Mouse (Mus musculus): Measurements from ENCODE around the gene Mgat5. TPM values are rescaled to one million over a fixed set of nuclear protein-coding genes. Genes with fewer than 3 reads are reported as not detected.

The Mgat5 gene
- polyA plus RNA-seq, 1 experiment from 2014 or later = 5.2 TPM

DNA sequence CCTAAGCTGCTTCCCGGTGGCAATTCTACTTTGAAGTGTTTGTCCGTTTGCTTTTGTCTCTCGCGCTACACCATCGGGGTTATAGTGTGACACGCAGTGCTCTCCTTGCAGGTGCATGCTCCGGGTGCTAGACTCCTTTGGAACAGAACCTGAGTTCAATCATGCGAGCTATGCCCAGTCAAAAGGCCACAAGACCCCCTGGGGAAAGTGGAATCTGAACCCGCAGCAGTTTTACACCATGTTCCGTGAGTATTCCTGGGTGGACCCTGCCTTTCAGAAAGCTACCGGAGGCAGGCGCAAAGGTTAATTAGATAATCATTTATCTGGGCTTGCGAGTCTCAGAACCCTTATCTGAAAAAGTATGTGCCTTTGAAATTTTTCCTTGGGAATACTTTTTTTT lies 192.6 kb downstream of the Mgat5 start:
- no peaks in the 10 kb centered on the region for H3K4me1 ChIP-seq (ENCODE audit: insufficient read depth)
- no peaks in the 10 kb centered on the region for H3K27me3 ChIP-seq (ENCODE audit: insufficient read depth, low read length)
- no peak for DNase-seq
- H3K36me3 ChIP-seq (ENCODE audit: insufficient read depth) = no peaks in the 10 kb centered on the region
- 65% methylated on average over 13 of the region's 13 CpGs for WGBS
- no peak overlapping the region for H3K27ac ChIP-seq (ENCODE audit: low read depth)
- no peak overlapping the region for H3K4me3 ChIP-seq (ENCODE audit: low read depth, low read length)
- H3K9me3 ChIP-seq (ENCODE audit: low read depth, low read length) = no peaks in the 10 kb centered on the region
- no peak for ATAC-seq (ENCODE audit: insufficient read depth)
- H3K4me2 ChIP-seq = no peak overlapping the region
- no peak overlapping the region for H3K9ac ChIP-seq
- no peak for TF ChIP-seq CTCF (IDR thresholded peaks at IDR 0.05; ENCODE audit: low read depth)

DNA sequence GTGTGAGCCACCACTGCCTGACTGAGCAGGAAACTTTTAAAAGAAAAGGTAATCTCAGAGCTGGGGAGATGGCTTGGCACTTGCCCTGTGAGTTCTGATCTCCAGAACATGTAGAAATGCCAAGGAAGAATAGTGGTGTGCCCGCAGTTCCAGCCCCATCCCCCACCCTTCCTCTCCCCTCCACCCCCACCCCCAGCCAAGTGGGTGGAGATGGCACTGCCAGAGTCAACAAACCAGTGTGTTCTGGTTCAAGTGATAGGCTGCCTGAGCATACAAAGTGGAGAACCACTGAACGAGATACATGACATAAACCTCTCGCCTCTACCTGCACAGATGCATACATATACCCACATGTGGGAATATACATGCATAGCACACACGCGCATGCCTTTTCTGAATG lies 193.4 kb downstream of the Mgat5 start:
- WGBS = 87% methylated on average over 5 of the region's 5 CpGs
- no peak for TF ChIP-seq CTCF (IDR thresholded peaks at IDR 0.05; ENCODE audit: low read depth)
- Histone ChIP-seq H3K9me3 (ENCODE audit: low read depth, low read length) (no peaks in the 10 kb centered on the region), H3K9ac (no peak overlapping the region), H3K27me3 (ENCODE audit: insufficient read depth, low read length) (no peaks in the 10 kb centered on the region), H3K4me1 (ENCODE audit: insufficient read depth) (no peaks in the 10 kb centered on the region), H3K36me3 (ENCODE audit: insufficient read depth) (peaks cover under 1% of the 10 kb centered on the region; the same call in 1 of the 2 replicates), H3K27ac (ENCODE audit: low read depth) (no peak overlapping the region), H3K4me2 (no peak overlapping the region), H3K4me3 (ENCODE audit: low read depth, low read length) (no peak overlapping the region)
- no peak for ATAC-seq (ENCODE audit: insufficient read depth)
- DNase-seq = no peak

DNA sequence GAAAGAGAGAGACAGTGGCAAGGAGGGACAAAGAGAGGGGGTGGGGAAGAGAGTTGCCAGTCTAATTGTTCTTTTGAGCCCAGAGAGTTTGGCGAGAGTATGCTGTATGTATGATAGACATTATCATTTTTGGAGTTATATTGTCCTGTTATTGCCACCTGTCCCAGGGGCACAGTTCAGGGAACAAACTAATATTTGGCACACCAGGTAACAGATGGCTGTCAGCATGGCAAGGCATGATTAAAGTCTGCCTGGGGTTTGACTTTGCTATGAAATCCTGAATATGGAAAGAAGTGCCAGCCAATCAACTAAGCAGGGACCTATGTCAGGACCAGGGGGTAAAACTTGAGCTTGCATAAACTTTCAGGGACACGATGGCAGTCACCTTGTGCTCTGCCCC lies 195.4 kb downstream of the Mgat5 start:
- ATAC-seq (ENCODE audit: insufficient read depth) (0 out of 2 replicates have a peak, but pooled peaks have one; percentile 6), DNase-seq (no peak)
- WGBS = 81% methylated on average over 2 of the region's 2 CpGs
- Histone ChIP-seq H3K9me3 (ENCODE audit: low read depth, low read length) (no peaks in the 10 kb centered on the region), H3K36me3 (ENCODE audit: insufficient read depth) (peaks cover 3% of the 10 kb centered on the region; the same call in 1 of the 2 replicates), H3K9ac (no peak overlapping the region), H3K27me3 (ENCODE audit: insufficient read depth, low read length) (no peaks in the 10 kb centered on the region), H3K27ac (ENCODE audit: low read depth) (0 out of 2 replicates have a peak overlapping the region, but pooled peaks have one; percentile 10), H3K4me3 (ENCODE audit: low read depth, low read length) (no peak overlapping the region), H3K4me2 (no peak overlapping the region), H3K4me1 (ENCODE audit: insufficient read depth) (no peaks in the 10 kb centered on the region)
- no peak for TF ChIP-seq CTCF (IDR thresholded peaks at IDR 0.05; ENCODE audit: low read depth)

GRCm38 (mm10) chr1:127400666-127401065 lies 195.9 kb downstream of the Mgat5 start:
- Histone ChIP-seq H3K9me3 (ENCODE audit: low read depth, low read length) (no peaks in the 10 kb centered on the region), H3K9ac (no peak overlapping the region), H3K36me3 (ENCODE audit: insufficient read depth) (peaks cover 3% of the 10 kb centered on the region; the same call in 1 of the 2 replicates), H3K4me3 (ENCODE audit: low read depth, low read length) (no peak overlapping the region), H3K27ac (ENCODE audit: low read depth) (no peak overlapping the region), H3K27me3 (ENCODE audit: insufficient read depth, low read length) (no peaks in the 10 kb centered on the region), H3K4me2 (no peak overlapping the region), H3K4me1 (ENCODE audit: insufficient read depth) (no peaks in the 10 kb centered on the region)
- TF ChIP-seq CTCF (IDR thresholded peaks at IDR 0.05; ENCODE audit: low read depth) = no peak
- ATAC-seq (ENCODE audit: insufficient read depth) (peak; percentile 69), DNase-seq (no peak)
- 58% methylated on average over 6 of the region's 6 CpGs for WGBS

GRCm38 (mm10) chr1:127404655-127405054 lies 199.8 kb downstream of the Mgat5 start:
- 67% methylated on average over 3 of the region's 3 CpGs for WGBS
- no peak overlapping the region for H3K9ac ChIP-seq
- no peaks in the 10 kb centered on the region for H3K27me3 ChIP-seq (ENCODE audit: insufficient read depth, low read length)
- no peaks in the 10 kb centered on the region for H3K4me1 ChIP-seq (ENCODE audit: insufficient read depth)
- no peak for ATAC-seq (ENCODE audit: insufficient read depth)
- H3K4me2 ChIP-seq = no peak overlapping the region
- peaks cover 3% of the 10 kb centered on the region; the same call in 1 of the 2 replicates for H3K36me3 ChIP-seq (ENCODE audit: insufficient read depth)
- no peak for DNase-seq
- H3K4me3 ChIP-seq (ENCODE audit: low read depth, low read length) = no peak overlapping the region
- no peak for TF ChIP-seq CTCF (IDR thresholded peaks at IDR 0.05; ENCODE audit: low read depth)
- H3K9me3 ChIP-seq (ENCODE audit: low read depth, low read length) = no peaks in the 10 kb centered on the region
- no peak overlapping the region for H3K27ac ChIP-seq (ENCODE audit: low read depth)

DNA sequence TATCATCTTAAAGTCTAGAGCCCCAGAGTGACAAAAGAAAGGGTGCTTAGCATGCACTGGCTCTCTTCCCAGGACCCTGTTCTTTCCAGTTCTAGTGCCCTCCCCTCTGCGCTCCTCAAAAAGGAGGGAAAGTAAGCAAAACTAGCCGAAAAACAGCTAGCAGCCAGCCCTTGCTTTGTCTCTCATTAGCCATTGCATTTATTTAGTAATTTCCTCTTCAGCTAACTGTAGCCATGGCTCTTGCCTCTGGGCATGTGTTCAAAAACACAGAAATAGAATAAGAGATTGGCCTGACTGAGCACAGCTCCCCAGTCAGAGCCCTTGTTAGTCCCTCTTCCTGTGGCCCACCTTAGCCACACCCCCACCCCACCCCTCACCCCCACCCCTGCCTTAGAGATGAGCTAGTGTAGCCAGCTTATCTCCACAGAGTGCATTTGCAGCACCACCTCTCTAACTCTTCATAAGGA lies 204.2 kb downstream of the Mgat5 start:
- DNase-seq = peak; percentile 39

GRCm38 (mm10) chr1:127409512-127409911 lies 204.7 kb downstream of the Mgat5 start:
- DNase-seq = peak; percentile 37

More for the DNA sequence above, 204.2 kb downstream of the Mgat5 start:
- Histone ChIP-seq H3K4me3 (ENCODE audit: low read depth, low read length) (no peak overlapping the region), H3K27me3 (ENCODE audit: insufficient read depth, low read length) (no peaks in the 10 kb centered on the region), H3K4me1 (ENCODE audit: insufficient read depth) (no peaks in the 10 kb centered on the region), H3K4me2 (no peak overlapping the region), H3K9ac (no peak overlapping the region), H3K36me3 (ENCODE audit: insufficient read depth) (no peaks in the 10 kb centered on the region), H3K27ac (ENCODE audit: low read depth) (0 out of 2 replicates have a peak overlapping the region, but pooled peaks have one; percentile 7), H3K9me3 (ENCODE audit: low read depth, low read length) (no peaks in the 10 kb centered on the region)
- TF ChIP-seq CTCF (IDR thresholded peaks at IDR 0.05; ENCODE audit: low read depth) = no peak
- 52% methylated on average over 2 of the region's 2 CpGs for WGBS
- ATAC-seq (ENCODE audit: insufficient read depth) = peak; percentile 63; the same call in 1 of the 2 replicates

More at GRCm38 (mm10) chr1:127409512-127409911, 204.7 kb downstream of the Mgat5 start:
- no peaks in the 10 kb centered on the region for H3K27me3 ChIP-seq (ENCODE audit: insufficient read depth, low read length)
- no peak overlapping the region for H3K9ac ChIP-seq
- no peak overlapping the region for H3K4me2 ChIP-seq
- no peaks in the 10 kb centered on the region for H3K9me3 ChIP-seq (ENCODE audit: low read depth, low read length)
- no peaks in the 10 kb centered on the region for H3K4me1 ChIP-seq (ENCODE audit: insufficient read depth)
- 42% methylated on average over 5 of the region's 5 CpGs for WGBS
- H3K36me3 ChIP-seq (ENCODE audit: insufficient read depth) = no peaks in the 10 kb centered on the region
- H3K4me3 ChIP-seq (ENCODE audit: low read depth, low read length) = no peak overlapping the region
- no peak overlapping the region for H3K27ac ChIP-seq (ENCODE audit: low read depth)
- peak; percentile 56 for TF ChIP-seq CTCF (IDR thresholded peaks at IDR 0.05; ENCODE audit: low read depth)
- ATAC-seq (ENCODE audit: insufficient read depth) = no peak

All from lung, embryonic 14.5 days (tissue).